Mouse (Mus musculus) testis, adult 2 months (tissue): Measurements from ENCODE around the gene Bud23. TPM values are rescaled to one million over a fixed set of nuclear protein-coding genes. Genes with fewer than 3 reads are reported as not detected.
"Not testable (repeated sequence)": the region's sequence is repeated elsewhere in the genome, so short reads cannot be mapped to it uniquely, and the experiment has no call there.

Experiments
- H3K27ac ChIP-seq: fragments of 200-500 bp; 2 replicates; pipeline ENCODE4 v1.5.1; 2012; ENCODE audit warnings: low read depth, low read length; ENCODE audit not compliant: control insufficient read depth, insufficient read depth
- H3K27me3 ChIP-seq: fragments of 200-500 bp; 2 replicates; pipeline ENCODE4 v1.6.1; 2012; ENCODE audit warnings: mild to moderate bottlenecking, low read length, moderate library complexity; ENCODE audit not compliant: control insufficient read depth, insufficient read depth
- H3K36me3 ChIP-seq: fragments of 200-500 bp; 2 replicates; pipeline ENCODE4 v1.6.1; 2012; ENCODE audit warnings: mild to moderate bottlenecking, low read length; ENCODE audit not compliant: control insufficient read depth, insufficient read depth
- H3K4me1 ChIP-seq: fragments of 200-500 bp; 2 replicates; pipeline ENCODE4 v1.6.1; 2012; ENCODE audit warnings: low read length; ENCODE audit not compliant: control insufficient read depth, insufficient read depth
- H3K4me3 ChIP-seq: fragments of 200-500 bp; 2 replicates; pipeline ENCODE4 v1.5.1; 2012; ENCODE audit warnings: low read depth, mild to moderate bottlenecking, low read length, moderate library complexity, mixed read lengths; ENCODE audit not compliant: control insufficient read depth
- CTCF ChIP-seq: fragments of 200-500 bp; IDR thresholded peaks from 2 replicates; pipeline ENCODE4 v1.5.1; 2012; ENCODE audit warnings: low read depth, mild to moderate bottlenecking, inconsistent platforms, low read length, moderate library complexity; ENCODE audit not compliant: control insufficient read depth, insufficient read depth, insufficient replicate concordance
- POLR2A ChIP-seq: fragments of 200-500 bp; IDR thresholded peaks from 2 replicates; pipeline ENCODE4 v1.6.1; 2012; ENCODE audit warnings: low read depth, mild to moderate bottlenecking, inconsistent platforms, low read length, moderate library complexity; ENCODE audit not compliant: control insufficient read depth
- polyA plus RNA-seq: library from polyadenylated mRNA; depleted of rRNA; stranded (reverse); fragments of >200 nt; gene quantifications from 2 replicates; pipeline ENCODE4 v1.2.3, GENCODE M21; 2012; rRNA removed

Bud23 gene
- 42.9 and 43.5 TPM in 2 replicates for polyA plus RNA-seq

- Histone ChIP-seq H3K27ac (peak within 1 kb of the TSS; percentile 80), H3K4me3 (peak within 1 kb of the TSS; percentile 98)
- not testable (repeated sequence) for H3K36me3 ChIP-seq, H3K27me3 ChIP-seq, H3K4me1 ChIP-seq
These were observed at the start of gene Bud23 for GRCm38 (mm10) chr5:135064909-135065446. TSS of gene Bud23 (minus strand) at chr5:135064959.

GRCm38 (mm10) chr5:135113782-135114181 is 49.0 kb upstream of the Bud23 start:
- Histone ChIP-seq H3K4me1 (peaks cover 5% of the 10 kb centered on the region), H3K27me3 (no peaks in the 10 kb centered on the region), H3K4me3 (no peak overlapping the region), H3K27ac (no peak overlapping the region), H3K36me3 (no peaks in the 10 kb centered on the region)
- TF ChIP-seq CTCF (no peak), POLR2A (no peak)

DNA sequence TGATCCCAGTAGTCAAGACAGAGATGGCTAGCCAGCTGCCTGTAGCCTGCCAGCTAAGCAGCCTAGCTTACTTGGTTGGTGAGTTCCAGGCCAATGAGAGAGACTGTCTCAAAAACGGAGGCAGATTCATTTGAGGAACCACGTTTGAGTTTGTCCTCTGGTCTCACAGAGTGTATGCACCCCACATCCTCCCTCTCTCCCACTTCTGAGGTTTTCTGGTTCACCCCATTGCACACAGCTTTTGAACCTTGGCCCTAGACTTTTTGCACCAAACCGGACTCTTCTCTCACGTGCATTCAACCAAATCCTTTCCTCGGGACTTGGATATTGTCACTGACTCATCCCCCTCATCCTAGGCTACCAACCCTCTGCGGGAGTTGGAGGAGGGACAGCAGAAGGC is 45.2 kb upstream of the Bud23 start:
- H3K4me1 ChIP-seq: peaks cover 24% of the 10 kb centered on the region
- no peaks in the 10 kb centered on the region for H3K27me3 ChIP-seq
- no peaks in the 10 kb centered on the region for H3K36me3 ChIP-seq
- no peak overlapping the region for H3K4me3 ChIP-seq
- no peak overlapping the region for H3K27ac ChIP-seq
- no peak for TF ChIP-seq CTCF
- no peak for TF ChIP-seq POLR2A

DNA sequence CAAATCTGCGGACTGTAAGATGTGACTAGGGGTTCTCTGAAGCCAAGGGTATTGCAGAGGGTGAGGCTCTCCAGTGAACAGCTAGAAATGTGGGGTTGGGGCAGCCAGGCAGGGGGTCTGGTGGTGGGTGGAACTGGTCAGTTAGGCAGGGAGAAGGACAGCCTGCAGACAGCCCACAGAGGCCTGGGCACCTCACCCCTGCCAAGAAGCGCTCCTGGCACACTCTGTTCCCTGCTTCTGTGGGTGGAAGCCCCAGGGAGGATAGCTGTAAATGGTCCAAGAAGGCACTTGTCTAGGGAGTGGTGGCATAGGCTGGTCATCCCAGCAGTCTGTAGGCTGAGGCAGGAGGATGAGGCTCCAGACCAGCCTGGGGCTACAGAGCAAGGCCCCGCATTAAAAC is 44.7 kb upstream of the Bud23 start:
- Histone ChIP-seq H3K4me1 (peaks cover 24% of the 10 kb centered on the region), H3K4me3 (no peak overlapping the region), H3K27ac (no peak overlapping the region), H3K36me3 (no peaks in the 10 kb centered on the region), H3K27me3 (no peaks in the 10 kb centered on the region)
- TF ChIP-seq POLR2A (no peak), CTCF (no peak)

GRCm38 (mm10) chr5:135109017-135109416 is 44.3 kb upstream of the Bud23 start:
- peaks cover 24% of the 10 kb centered on the region for H3K4me1 ChIP-seq
- TF ChIP-seq POLR2A (no peak), CTCF (no peak)
- H3K27ac ChIP-seq: no peak overlapping the region
- no peaks in the 10 kb centered on the region for H3K36me3 ChIP-seq
- no peaks in the 10 kb centered on the region for H3K27me3 ChIP-seq
- H3K4me3 ChIP-seq: no peak overlapping the region

DNA sequence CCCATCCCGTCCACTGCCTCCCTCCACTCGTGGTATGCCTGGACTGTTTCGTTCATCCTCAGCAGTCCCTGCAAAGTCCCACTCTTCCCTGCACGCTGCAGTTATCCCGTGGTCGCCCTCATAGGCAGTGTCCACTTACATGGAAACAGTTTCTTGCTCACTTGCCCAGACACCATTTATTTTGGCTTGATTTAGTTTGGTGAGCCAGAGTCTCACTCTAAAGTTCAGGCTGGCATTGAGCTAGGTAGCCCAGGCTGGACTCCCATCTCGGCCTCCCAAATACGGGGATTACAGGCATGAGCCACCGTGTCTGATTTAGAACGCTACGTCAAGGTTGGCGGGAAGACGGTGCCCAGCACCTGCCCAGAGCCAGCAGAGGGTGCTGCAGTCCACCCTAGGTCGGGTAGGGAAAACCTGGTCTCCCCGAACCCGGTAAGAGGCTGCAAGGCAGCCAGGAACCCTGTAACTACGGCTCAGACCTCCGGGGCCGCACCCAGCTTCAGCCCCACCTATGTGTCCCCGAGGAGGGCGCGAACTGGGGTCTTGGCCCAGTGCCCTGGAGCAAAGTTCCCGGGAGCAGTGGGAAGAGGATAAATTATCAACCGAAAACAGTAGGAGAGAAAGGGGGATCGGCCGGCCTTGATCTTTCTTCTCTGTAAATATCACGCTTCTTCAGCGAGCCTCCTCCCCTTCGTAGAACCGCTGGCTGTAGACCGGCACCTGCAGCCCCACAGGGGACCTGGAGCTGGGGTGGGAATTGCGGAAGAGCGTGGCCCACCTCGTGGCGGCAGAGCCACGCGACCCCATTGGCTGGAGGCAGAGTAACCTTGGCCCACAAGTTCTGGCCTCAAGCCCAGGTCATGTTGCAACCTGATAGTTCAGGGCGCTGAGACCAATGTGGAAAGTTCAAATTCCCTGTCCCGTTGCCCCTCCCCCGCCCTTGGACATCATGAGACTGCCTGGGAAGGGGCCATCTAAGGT is 43.1 kb upstream of the Bud23 start:
- Histone ChIP-seq H3K27ac (no peak overlapping the region), H3K4me3 (peak overlapping the region; percentile 84), H3K27me3 (no peaks in the 10 kb centered on the region), H3K36me3 (no peaks in the 10 kb centered on the region), H3K4me1 (peaks cover 24% of the 10 kb centered on the region)
- no peak for TF ChIP-seq POLR2A
- TF ChIP-seq CTCF: peak; percentile 48; the same call in 1 of the 2 replicates

DNA sequence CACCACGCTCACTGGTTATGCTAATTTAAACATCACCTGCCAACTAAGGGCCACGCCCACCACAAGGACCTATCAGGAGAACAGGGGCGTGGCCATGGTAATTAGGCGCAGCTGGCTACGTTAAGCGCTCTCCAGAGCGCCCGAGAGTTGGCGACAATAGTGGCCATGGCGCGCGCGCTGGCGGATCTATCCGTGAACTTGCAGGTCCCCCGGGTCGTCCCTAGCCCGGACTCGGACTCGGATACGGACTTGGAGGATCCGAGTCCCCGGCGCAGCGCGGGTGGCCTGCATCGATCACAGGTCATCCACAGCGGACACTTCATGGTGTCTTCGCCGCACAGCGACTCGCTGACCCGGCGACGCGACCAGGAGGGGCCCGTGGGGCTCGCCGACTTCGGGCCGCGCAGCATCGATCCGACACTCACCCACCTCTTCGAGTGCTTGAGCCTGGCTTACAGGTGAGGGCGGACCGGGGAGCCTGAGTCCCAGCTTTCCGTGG is 42.0 kb upstream of the Bud23 start:
- Histone ChIP-seq H3K27ac (0 out of 2 replicates have a peak overlapping the region, but pooled peaks have one; percentile 10), H3K27me3 (no peaks in the 10 kb centered on the region)
- TF ChIP-seq POLR2A: 0 out of 2 replicates have a peak, but pooled peaks have one; percentile 55
- TF ChIP-seq CTCF: no peak

More for the DNA sequence above, 42.0 kb upstream of the Bud23 start:
- Histone ChIP-seq H3K36me3 (no peaks in the 10 kb centered on the region), H3K4me1 (peaks cover 24% of the 10 kb centered on the region), H3K4me3 (peak overlapping the region; percentile 84)
